Mouse (Mus musculus): Measurements from ENCODE around the gene Krt15. TPM values are rescaled to one million over a fixed set of nuclear protein-coding genes. Genes with fewer than 3 reads are reported as not detected.

The Krt15 gene
- total RNA-seq, 2 experiments from 2014 or later = not detected

GRCm38 (mm10) chr11:100136559-100136958 lies 831 bp upstream of the Krt15 start:
- ATAC-seq (ENCODE audit: poor library complexity, severe bottlenecking) = no peak

- ATAC-seq (ENCODE audit: poor library complexity, severe bottlenecking) = no peak
Measured at GRCm38 (mm10) chr11:100124901-100125300, 10.8 kb downstream of the Krt15 start.

GRCm38 (mm10) chr11:100121466-100121865 lies 14.3 kb downstream of the Krt15 start, which contains the start of gene Krt13:
Krt13 (minus strand) TSS chr11:100121566.
- no peak for ATAC-seq (ENCODE audit: poor library complexity, severe bottlenecking)

GRCm38 (mm10) chr11:100120331-100120730 lies 15.4 kb downstream of the Krt15 start:
- no peak for ATAC-seq (ENCODE audit: poor library complexity, severe bottlenecking)

GRCm38 (mm10) chr11:100113742-100114029 lies 22.0 kb downstream of the Krt15 start:
- ATAC-seq (ENCODE audit: poor library complexity, severe bottlenecking) = no peak

GRCm38 (mm10) chr11:100112935-100113741 lies 22.6 kb downstream of the Krt15 start:
- ATAC-seq (ENCODE audit: poor library complexity, severe bottlenecking) = no peak

- no peak for ATAC-seq (ENCODE audit: poor library complexity, severe bottlenecking)
Measured at GRCm38 (mm10) chr11:100105576-100106122, 30.1 kb downstream of the Krt15 start, which contains the start of gene Krt36. Krt36 (minus strand) TSS chr11:100105626.

- ATAC-seq (ENCODE audit: poor library complexity, severe bottlenecking) = no peak
Measured at GRCm38 (mm10) chr11:100102693-100103429, 32.9 kb downstream of the Krt15 start.

- no peak for ATAC-seq (ENCODE audit: poor library complexity, severe bottlenecking)
Measured at GRCm38 (mm10) chr11:100100391-100100790, 35.3 kb downstream of the Krt15 start.

- ATAC-seq (ENCODE audit: poor library complexity, severe bottlenecking) = no peak
Measured at GRCm38 (mm10) chr11:100097819-100098218, 37.9 kb downstream of the Krt15 start.

GRCm38 (mm10) chr11:100096141-100096540 lies 39.6 kb downstream of the Krt15 start, which contains the start of gene Krt35:
Krt35 (minus strand) TSS chr11:100096241.
- no peak for ATAC-seq (ENCODE audit: poor library complexity, severe bottlenecking)

GRCm38 (mm10) chr11:100088378-100089025 lies 47.2 kb downstream of the Krt15 start:
- ATAC-seq (ENCODE audit: poor library complexity, severe bottlenecking) = no peak

- no peak for ATAC-seq (ENCODE audit: poor library complexity, severe bottlenecking)
Measured at GRCm38 (mm10) chr11:100087861-100088260, 47.9 kb downstream of the Krt15 start, which contains the start of gene Krt32. Krt32 (minus strand) TSS chr11:100088226.

Other genes starting within 250 kb of the Krt15 start
- not detected in 2 replicates for gene Krtap31-1, start 228.0 kb downstream of the Krt15 start, total RNA-seq (2015)
- gene Krtap31-1, start 228.0 kb downstream of the Krt15 start, total RNA-seq (2017) = not detected in 2 replicates
- not detected in 2 replicates for gene Gm11565, start 221.2 kb downstream of the Krt15 start, total RNA-seq (2015)
- not detected in 2 replicates for gene Gm11565, start 221.2 kb downstream of the Krt15 start, total RNA-seq (2017)
- not detected in 2 replicates for gene Krtap31-2, start 199.6 kb downstream of the Krt15 start, total RNA-seq (2015)
- gene Krtap31-2, start 199.6 kb downstream of the Krt15 start, total RNA-seq (2017) = not detected in 2 replicates
- not detected in 2 replicates for gene Krtap9-5, start 187.5 kb downstream of the Krt15 start, total RNA-seq (2015)
- gene Krtap9-5, start 187.5 kb downstream of the Krt15 start, total RNA-seq (2017) = not detected in 2 replicates
- gene Krtap29-1, start 156.9 kb downstream of the Krt15 start, total RNA-seq (2015) = not detected in 2 replicates
- not detected in 2 replicates for gene Krtap29-1, start 156.9 kb downstream of the Krt15 start, total RNA-seq (2017)
- gene Krtap16-1, start 149.3 kb downstream of the Krt15 start, total RNA-seq (2015) = not detected in 2 replicates
- gene Krtap16-1, start 149.3 kb downstream of the Krt15 start, total RNA-seq (2017) = not detected in 2 replicates
- gene Krtap17-1, start 141.9 kb downstream of the Krt15 start, total RNA-seq (2015) = not detected in 2 replicates
- gene Krtap17-1, start 141.9 kb downstream of the Krt15 start, total RNA-seq (2017) = not detected in 2 replicates
- gene Krt33a, start 119.7 kb downstream of the Krt15 start, total RNA-seq (2015) = not detected in 2 replicates
- not detected in 2 replicates for gene Krt33a, start 119.7 kb downstream of the Krt15 start, total RNA-seq (2017)
- gene Krt33b, start 106.1 kb downstream of the Krt15 start, total RNA-seq (2015) = not detected in 2 replicates
- not detected in 2 replicates for gene Krt33b, start 106.1 kb downstream of the Krt15 start, total RNA-seq (2017)
- not detected in 2 replicates for gene Krt34, start 94.4 kb downstream of the Krt15 start, total RNA-seq (2015)
- gene Krt34, start 94.4 kb downstream of the Krt15 start, total RNA-seq (2017) = not detected in 2 replicates
- not detected in 2 replicates for gene Krt31, start 85.4 kb downstream of the Krt15 start, total RNA-seq (2015)
- gene Krt31, start 85.4 kb downstream of the Krt15 start, total RNA-seq (2017) = not detected in 2 replicates
- not detected in 2 replicates for gene Krt32, start 47.7 kb downstream of the Krt15 start, total RNA-seq (2015)
- gene Krt32, start 47.7 kb downstream of the Krt15 start, total RNA-seq (2017) = not detected in 2 replicates
- not detected in 2 replicates for gene Krt35, start 39.7 kb downstream of the Krt15 start, total RNA-seq (2015)
- not detected in 2 replicates for gene Krt35, start 39.7 kb downstream of the Krt15 start, total RNA-seq (2017)
- gene Krt36, start 30.3 kb downstream of the Krt15 start, total RNA-seq (2015) = not detected in 2 replicates
- gene Krt36, start 30.3 kb downstream of the Krt15 start, total RNA-seq (2017) = not detected in 2 replicates
- not detected in 2 replicates for gene Krt13, start 14.4 kb downstream of the Krt15 start, total RNA-seq (2015)
- not detected in 2 replicates for gene Krt13, start 14.4 kb downstream of the Krt15 start, total RNA-seq (2017)
- not detected in 2 replicates for gene Krt19, start 12.7 kb upstream of the Krt15 start, total RNA-seq (2015)
- not detected in 2 replicates for gene Krt19, start 12.7 kb upstream of the Krt15 start, total RNA-seq (2017)
- gene Krt9, start 57.3 kb upstream of the Krt15 start, total RNA-seq (2015) = not detected in 2 replicates
- 0.04 TPM in 1 of 2 replicates, not detected in the other for gene Krt9, start 57.3 kb upstream of the Krt15 start, total RNA-seq (2017)
- not detected in 2 replicates for gene Krt14, start 71.6 kb upstream of the Krt15 start, total RNA-seq (2015)
- gene Krt14, start 71.6 kb upstream of the Krt15 start, total RNA-seq (2017) = not detected in 2 replicates
- gene Krt16, start 113.0 kb upstream of the Krt15 start, total RNA-seq (2015) = not detected in 2 replicates
- not detected in 2 replicates for gene Krt16, start 113.0 kb upstream of the Krt15 start, total RNA-seq (2017)
- not detected in 2 replicates for gene Krt17, start 125.1 kb upstream of the Krt15 start, total RNA-seq (2015)
- not detected in 2 replicates for gene Krt17, start 125.1 kb upstream of the Krt15 start, total RNA-seq (2017)
- not detected in 2 replicates for gene Krt42, start 133.9 kb upstream of the Krt15 start, total RNA-seq (2015)
- not detected in 2 replicates for gene Krt42, start 133.9 kb upstream of the Krt15 start, total RNA-seq (2017)
- gene Eif1, start 184.0 kb upstream of the Krt15 start, total RNA-seq (2015) = 1,372 and 1,486 TPM in 2 replicates
- gene Eif1, start 184.0 kb upstream of the Krt15 start, total RNA-seq (2017) = 248 and 320 TPM in 2 replicates
- gene Gast, start 198.5 kb upstream of the Krt15 start, total RNA-seq (2015) = not detected in 2 replicates
- not detected in 2 replicates for gene Gast, start 198.5 kb upstream of the Krt15 start, total RNA-seq (2017)
- not detected in 2 replicates for gene Hap1, start 220.2 kb upstream of the Krt15 start, total RNA-seq (2015)
- gene Hap1, start 220.2 kb upstream of the Krt15 start, total RNA-seq (2017) = not detected in 2 replicates

Measured in megakaryocyte, adult 5-6 weeks (primary cell).